ENCODE assay signal across 9 mouse cellular contexts in the genomic region with DNA sequence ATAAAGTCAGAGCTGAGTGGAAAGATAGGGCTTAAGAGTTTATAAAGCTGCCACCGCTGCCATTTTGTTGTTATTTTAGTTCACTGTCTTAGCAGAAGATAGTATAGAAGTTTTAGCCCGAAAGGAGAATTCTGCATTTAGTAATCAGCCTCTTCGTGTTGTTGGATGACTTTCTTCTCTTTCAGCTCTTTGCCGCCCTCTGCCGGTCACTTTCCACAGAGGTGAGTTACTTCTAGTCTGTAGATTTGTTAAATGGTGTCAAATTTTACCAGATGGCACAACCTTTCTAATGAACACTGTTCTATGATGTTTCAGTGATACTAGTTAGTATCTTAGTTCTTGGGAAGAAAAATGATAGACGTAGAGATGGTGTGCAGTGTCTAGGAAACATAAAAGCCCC. TPM values are rescaled to one million over a fixed set of nuclear protein-coding genes. Genes with fewer than 3 reads are reported as not detected.
DNase-seq lines count a peak whose midpoint lies in the region; ATAC-seq and TF ChIP-seq lines count a peak whose summit lies in the region.
"Had no signal": no experiment of that assay in that cellular context is flagged by ENCODE, and none has a peak within 500 bp of the region (broad histone marks: within the 10 kb centered on the region; RNA-seq: fewer than 3 reads in every experiment).

No protein-coding gene starts in this region.

- no peaks in the 10 kb centered on the region for H3K36me3 ChIP-seq in heart, adult 2 months (ENCODE audit: control insufficient read depth, insufficient read depth, low read length)
- H3K36me3 ChIP-seq in heart, embryonic 11.5 days (ENCODE audit: control insufficient read depth, insufficient read depth, low read length) = no peaks in the 10 kb centered on the region
- no peaks in the 10 kb centered on the region for H3K36me3 ChIP-seq in embryonic facial prominence, embryonic 11.5 days (replicated peaks; ENCODE audit: control insufficient read depth, insufficient read depth, low read depth, low read length)

- TF ChIP-seq POLR2A in heart, adult 2 months (IDR thresholded peaks at IDR 0.05; ENCODE audit: insufficient read depth, low read depth, low read length) = no peak

- no peaks in the 10 kb centered on the region for H3K9me3 ChIP-seq in heart, embryonic 11.5 days (replicated peaks; ENCODE audit: control insufficient read depth, low read length)
- H3K9me3 ChIP-seq in embryonic facial prominence, embryonic 11.5 days (replicated peaks; ENCODE audit: control insufficient read depth, low read length) = no peaks in the 10 kb centered on the region
- H3K9me3 ChIP-seq: liver, embryonic 15.5 days had no signal

- no peak overlapping the region for H3K9ac ChIP-seq in heart, adult 2 months (ENCODE audit: low read depth, low read length)
- H3K9ac ChIP-seq in heart, embryonic 11.5 days (ENCODE audit: low read depth, low read length) = no peak overlapping the region
- H3K9ac ChIP-seq in embryonic facial prominence, embryonic 11.5 days (replicated peaks; ENCODE audit: low read length) = no peak overlapping the region
- H3K9ac ChIP-seq: liver, embryonic 15.5 days had no signal

- no peak for ATAC-seq in heart, embryonic 11.5 days (replicated peaks; ENCODE audit: insufficient number of reproducible peaks, low FRiP score, low TSS enrichment)
- no peak for ATAC-seq in embryonic facial prominence, embryonic 11.5 days (replicated peaks; ENCODE audit: insufficient number of reproducible peaks, low FRiP score, low TSS enrichment, low read depth)

- no peak overlapping the region for H3K27ac ChIP-seq in heart, adult 2 months
- H3K27ac ChIP-seq in heart, embryonic 11.5 days (ENCODE audit: low read depth, low read length) = no peak overlapping the region
- H3K27ac ChIP-seq in embryonic facial prominence, embryonic 11.5 days (replicated peaks; ENCODE audit: low read depth, low read length) = no peak overlapping the region
- H3K27ac ChIP-seq: liver, embryonic 15.5 days had no signal

- TF ChIP-seq CTCF in heart, adult 2 months (IDR thresholded peaks at IDR 0.05) = peak; percentile 81

- no peak overlapping the region for H3K4me3 ChIP-seq in heart, adult 2 months
- no peak overlapping the region for H3K4me3 ChIP-seq in heart, embryonic 11.5 days (ENCODE audit: low read depth, low read length)
- no peak overlapping the region for H3K4me3 ChIP-seq in embryonic facial prominence, embryonic 11.5 days (ENCODE audit: low read depth, low read length)
- H3K4me3 ChIP-seq: liver, embryonic 15.5 days had no signal

- WGBS in heart, adult 2 months = 10% methylated on average over 6 of the region's 6 CpGs
- WGBS in heart, embryonic 11.5 days (ENCODE audit: insufficient replicate concordance) = 22% methylated on average over 6 of the region's 6 CpGs
- WGBS in embryonic facial prominence, embryonic 11.5 days = 24% methylated on average over 6 of the region's 6 CpGs

- no peaks in the 10 kb centered on the region for H3K79me2 ChIP-seq in heart, adult 2 months (replicated peaks; ENCODE audit: control insufficient read depth, insufficient read depth, low read length)

- no peak overlapping the region for H3K4me2 ChIP-seq in heart, embryonic 11.5 days
- H3K4me2 ChIP-seq in embryonic facial prominence, embryonic 11.5 days (ENCODE audit: low read depth, low read length) = no peak overlapping the region
- H3K4me2 ChIP-seq: liver, embryonic 15.5 days had no signal

- no peak for TF ChIP-seq EP300 in heart, adult 2 months (IDR thresholded peaks at IDR 0.05; ENCODE audit: insufficient read depth, low read depth, low read length)

- intact Hi-C loops in heart, adult 2 months (cut with DNase I) = loop anchor here (5.0 kb wide), 1 partner anchor 128 kb away; no protein-coding TSS in a partner anchor

- H3K4me1 ChIP-seq in heart, adult 2 months (ENCODE audit: control insufficient read depth, insufficient read depth, low read length) = no peaks in the 10 kb centered on the region
- H3K4me1 ChIP-seq in heart, embryonic 11.5 days (ENCODE audit: control insufficient read depth, insufficient read depth, low read length) = no peaks in the 10 kb centered on the region
- no peaks in the 10 kb centered on the region for H3K4me1 ChIP-seq in embryonic facial prominence, embryonic 11.5 days (ENCODE audit: control insufficient read depth, insufficient read depth, low read length)
- H3K4me1 ChIP-seq: liver, embryonic 15.5 days had no signal

- peak; percentile 52 to 77 for DNase-seq in heart, adult 2 months
- peak; percentile 90 for DNase-seq in CD4-positive, CD25-positive, alpha-beta regulatory T cell, adult 2 months (ENCODE audit: low read depth, low spot score)
- DNase-seq in adrenal gland, postnatal 36 days = peak; percentile 81
- DNase-seq in embryonic facial prominence, embryonic 11.5 days (ENCODE audit: low spot score) = peak; percentile 85
- DNase-seq in kidney, adult 9 months = peak; percentile 81
- DNase-seq in lung, adult 18-20 months = peak; percentile 65 to 69
- DNase-seq in spleen, adult 12 weeks (ENCODE audit: low spot score) = peak; percentile 71

- no peaks in the 10 kb centered on the region for H3K27me3 ChIP-seq in heart, adult 2 months (ENCODE audit: control insufficient read depth, insufficient read depth, low read length)
- no peaks in the 10 kb centered on the region for H3K27me3 ChIP-seq in heart, embryonic 11.5 days (ENCODE audit: control insufficient read depth, insufficient read depth, low read length)
- H3K27me3 ChIP-seq in embryonic facial prominence, embryonic 11.5 days (ENCODE audit: control insufficient read depth, insufficient read depth, low read length) = no peaks in the 10 kb centered on the region
- H3K27me3 ChIP-seq: liver, embryonic 15.5 days had no signal

RNA-seq across cellular contexts. Expression of a gene that starts 7.7 kb away (rescaled TPM):
- total RNA-seq in heart, adult 2 months (2021) = 10 to 100 TPM; 25.0 to 27.0 TPM
- polyA plus RNA-seq in heart, adult 2 months (2012; rRNA removed) = 22.5 and 28.8 TPM in 2 replicates
- polyA plus RNA-seq in heart, embryonic 11.5 days (2014; fragmentation: Nextera tagmentation; extraction: Ambion mirVana) = 8.8 and 10.4 TPM in 2 replicates
- total RNA-seq in adrenal gland, postnatal 36 days (2021) = 10 to 100 TPM; 35.3 to 43.6 TPM
- 7.2 and 7.3 TPM in 2 replicates for polyA plus RNA-seq in embryonic facial prominence, embryonic 11.5 days (2014; fragmentation: Nextera tagmentation; extraction: Ambion mirVana)

RNA-seq across cellular contexts. Expression of a gene that starts 7.7 kb away (rescaled TPM):
- 10 to 100 TPM; 12.1 to 15.0 TPM for total RNA-seq in heart, adult 2 months (2021)
- polyA plus RNA-seq in heart, adult 2 months (2012; rRNA removed) = 8.6 and 14.5 TPM in 2 replicates
- 8.6 and 10.9 TPM in 2 replicates for polyA plus RNA-seq in heart, embryonic 11.5 days (2014; fragmentation: Nextera tagmentation; extraction: Ambion mirVana)
- 10 to 100 TPM in 1 of 2 experiments, 1 to 10 TPM in 1; 7.5 to 14.7 TPM for total RNA-seq in adrenal gland, postnatal 36 days (2021)
- 15.0 and 15.3 TPM in 2 replicates for polyA plus RNA-seq in embryonic facial prominence, embryonic 11.5 days (2014; fragmentation: Nextera tagmentation; extraction: Ambion mirVana)

RNA-seq across cellular contexts. Expression of a gene that starts 21.5 kb away (rescaled TPM):
- not detected for total RNA-seq in heart, adult 2 months (2021)
- polyA plus RNA-seq in heart, adult 2 months (2012; rRNA removed) = 0.06 and 0.15 TPM in 2 replicates
- 0.03 and 0.04 TPM in 2 replicates for polyA plus RNA-seq in heart, embryonic 11.5 days (2014; fragmentation: Nextera tagmentation; extraction: Ambion mirVana)
- total RNA-seq in adrenal gland, postnatal 36 days (2021) = under 1 TPM; 0.10 to 0.30 TPM
- 0.03 and 0.11 TPM in 2 replicates for polyA plus RNA-seq in embryonic facial prominence, embryonic 11.5 days (2014; fragmentation: Nextera tagmentation; extraction: Ambion mirVana)
